Mouse (Mus musculus): ENCODE measurements around the gene Zfp933. TPM values are rescaled to one million over a fixed set of nuclear protein-coding genes. Genes with fewer than 3 reads are reported as not detected.
A peak's percentile ranks its signal among the peaks of the same experiment; 100 is the strongest.
"Not testable (repeated sequence)": the region's sequence is repeated elsewhere in the genome, so short reads cannot be mapped to it uniquely, and the experiment has no call there.

Zfp933 gene
- polyA plus RNA-seq, 1 experiment from 2014 or later: 1.5 TPM

DNA sequence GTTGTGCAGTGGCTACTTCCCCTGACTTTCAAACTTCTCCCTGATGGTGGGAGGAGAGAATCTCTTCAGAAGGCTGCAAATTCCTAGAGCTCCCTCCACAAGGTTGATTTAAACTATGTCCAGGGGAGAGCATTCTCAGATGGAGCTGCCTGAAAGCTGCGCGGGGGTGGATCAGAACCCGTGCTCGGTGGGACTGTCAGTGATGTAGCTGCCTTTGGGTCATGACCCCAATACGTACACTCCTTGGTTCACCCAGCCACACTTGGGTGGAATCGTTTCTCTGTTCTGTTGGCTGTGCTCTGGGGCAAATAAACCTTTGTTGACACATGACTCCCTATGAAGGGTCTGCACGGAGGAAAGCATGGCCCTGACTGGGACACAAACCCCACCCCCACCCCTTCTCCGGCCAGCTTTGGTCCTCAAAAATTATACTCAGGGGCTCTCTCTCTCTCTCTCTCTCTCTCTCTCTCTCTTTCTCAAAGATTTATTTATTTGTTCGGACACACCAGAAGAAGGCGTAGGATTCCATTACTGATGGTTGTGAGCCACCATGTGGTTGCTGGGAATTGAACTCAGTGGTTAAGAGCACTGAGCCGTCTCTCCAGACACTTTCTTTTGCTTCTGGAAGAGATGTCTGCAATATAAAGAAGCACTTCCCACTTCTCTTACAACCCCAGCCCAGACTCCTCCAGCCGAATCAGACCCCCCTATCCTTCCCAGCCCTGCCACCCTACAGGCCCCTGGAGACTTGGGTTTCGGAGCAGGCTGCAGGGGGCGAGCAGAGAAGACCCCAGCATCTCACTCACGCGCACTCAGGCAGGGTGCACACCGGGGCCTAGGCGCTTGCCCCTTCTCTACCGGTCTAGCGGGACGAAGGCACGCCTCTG, 19.6 kb upstream of the Zfp933 start:
- no peaks in the 10 kb centered on the region for H3K27me3 ChIP-seq (ENCODE audit: control insufficient read depth, insufficient read depth, low read depth, low read length)
- H3K9ac ChIP-seq (ENCODE audit: low read depth, low read length): peak overlapping the region; percentile 92
- H3K4me2 ChIP-seq (ENCODE audit: low read depth, low read length): peak overlapping the region; percentile 83
- peak overlapping the region; percentile 100 for H3K4me3 ChIP-seq (ENCODE audit: low read depth, low read length)
- H3K9me3 ChIP-seq (replicated peaks; ENCODE audit: control insufficient read depth, low read length): no peaks in the 10 kb centered on the region
- WGBS (ENCODE audit: insufficient replicate concordance): 6% methylated on average over 22 of the region's 22 CpGs
- peaks cover 25% of the 10 kb centered on the region for H3K4me1 ChIP-seq (ENCODE audit: control insufficient read depth, low read depth, low read length)
- H3K36me3 ChIP-seq (ENCODE audit: control insufficient read depth, insufficient read depth): peaks cover 21% of the 10 kb centered on the region
- no peak for ATAC-seq (ENCODE audit: low read depth)
- peak overlapping the region; percentile 88 for H3K27ac ChIP-seq (ENCODE audit: low read length)

DNA sequence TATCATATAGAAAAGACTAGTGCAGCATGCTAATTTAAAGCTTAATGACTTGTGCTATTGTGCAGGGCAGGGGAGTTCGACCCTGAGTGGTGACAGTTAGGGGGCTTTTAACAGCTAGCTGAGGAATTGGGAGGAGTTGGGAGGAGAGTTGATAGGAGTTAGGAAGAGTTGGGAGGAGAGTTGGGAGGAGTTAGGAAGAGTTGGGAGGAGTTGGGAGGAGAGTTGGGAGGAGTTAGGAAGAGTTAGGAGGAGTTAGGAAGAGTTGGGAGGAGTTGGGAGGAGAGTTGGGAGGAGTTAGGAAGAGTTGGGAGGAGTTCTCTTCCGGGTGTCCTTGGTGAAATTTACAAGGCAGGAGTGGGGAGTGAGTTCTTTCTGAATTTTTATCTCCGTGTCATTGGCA, 18.6 kb upstream of the Zfp933 start:
- not testable (repeated sequence) for H3K9ac ChIP-seq (ENCODE audit: low read depth, low read length); H3K27ac ChIP-seq (ENCODE audit: low read length); ATAC-seq (ENCODE audit: low read depth); H3K4me3 ChIP-seq (ENCODE audit: low read depth, low read length); H3K27me3 ChIP-seq (ENCODE audit: control insufficient read depth, insufficient read depth, low read depth, low read length); H3K4me2 ChIP-seq (ENCODE audit: low read depth, low read length); H3K9me3 ChIP-seq (replicated peaks; ENCODE audit: control insufficient read depth, low read length)
- 50% methylated on average over 3 of the region's 3 CpGs for WGBS (ENCODE audit: insufficient replicate concordance)
- Histone ChIP-seq H3K4me1 (ENCODE audit: control insufficient read depth, low read depth, low read length) (peaks cover 25% of the 10 kb centered on the region), H3K36me3 (ENCODE audit: control insufficient read depth, insufficient read depth) (peaks cover 27% of the 10 kb centered on the region)

DNA sequence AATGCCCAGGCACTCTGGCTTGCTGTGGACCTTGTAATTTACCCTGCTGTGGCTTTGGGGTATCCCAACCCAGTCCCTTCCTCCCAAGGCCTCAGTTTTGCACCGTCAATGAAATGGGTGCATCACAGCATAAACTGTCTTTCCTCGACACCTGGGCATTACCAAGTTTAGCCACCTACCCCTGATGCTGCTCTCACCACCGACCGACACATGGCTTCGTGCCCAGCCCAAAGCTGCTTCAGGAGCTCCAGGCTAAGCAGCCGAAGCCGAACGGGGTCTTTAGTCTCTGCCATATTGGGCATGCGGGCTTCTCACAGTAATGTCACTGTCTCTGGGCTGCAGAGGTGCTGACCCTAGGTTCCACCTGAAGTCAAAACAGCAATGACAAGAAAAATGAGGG, 17.9 kb upstream of the Zfp933 start:
- peaks cover 25% of the 10 kb centered on the region for H3K4me1 ChIP-seq (ENCODE audit: control insufficient read depth, low read depth, low read length)
- H3K9ac ChIP-seq (ENCODE audit: low read depth, low read length): no peak overlapping the region
- no peak overlapping the region for H3K27ac ChIP-seq (ENCODE audit: low read length)
- no peak overlapping the region for H3K4me3 ChIP-seq (ENCODE audit: low read depth, low read length)
- peaks cover 28% of the 10 kb centered on the region for H3K36me3 ChIP-seq (ENCODE audit: control insufficient read depth, insufficient read depth)
- WGBS (ENCODE audit: insufficient replicate concordance): 86% methylated on average over 9 of the region's 9 CpGs
- H3K27me3 ChIP-seq (ENCODE audit: control insufficient read depth, insufficient read depth, low read depth, low read length): no peaks in the 10 kb centered on the region
- no peaks in the 10 kb centered on the region for H3K9me3 ChIP-seq (replicated peaks; ENCODE audit: control insufficient read depth, low read length)
- no peak for ATAC-seq (ENCODE audit: low read depth)
- H3K4me2 ChIP-seq (ENCODE audit: low read depth, low read length): no peak overlapping the region

DNA sequence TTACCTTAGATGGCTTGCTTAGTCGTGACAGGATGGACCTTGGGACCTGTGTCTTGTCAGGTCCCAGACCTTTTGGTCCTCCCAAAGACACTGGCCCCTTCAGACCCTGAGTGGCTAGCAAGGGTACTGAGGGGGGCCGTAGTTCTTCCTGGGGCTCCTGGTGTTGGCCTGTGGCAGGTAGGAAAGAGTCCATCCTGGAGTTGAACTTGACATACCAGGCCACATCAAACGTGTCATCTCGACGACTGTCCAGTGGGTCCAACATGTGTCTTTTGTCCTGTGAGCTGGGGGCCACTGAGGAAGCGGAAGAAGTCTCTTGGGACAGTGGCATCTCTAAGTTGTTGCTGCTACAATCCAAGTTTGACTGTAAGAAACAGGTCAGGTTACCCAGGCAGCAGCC, 17.5 kb upstream of the Zfp933 start:
- Histone ChIP-seq H3K9ac (ENCODE audit: low read depth, low read length) (no peak overlapping the region), H3K27me3 (ENCODE audit: control insufficient read depth, insufficient read depth, low read depth, low read length) (no peaks in the 10 kb centered on the region), H3K9me3 (replicated peaks; ENCODE audit: control insufficient read depth, low read length) (no peaks in the 10 kb centered on the region), H3K4me2 (ENCODE audit: low read depth, low read length) (no peak overlapping the region), H3K4me1 (ENCODE audit: control insufficient read depth, low read depth, low read length) (peaks cover 25% of the 10 kb centered on the region), H3K4me3 (ENCODE audit: low read depth, low read length) (no peak overlapping the region), H3K27ac (ENCODE audit: low read length) (no peak overlapping the region), H3K36me3 (ENCODE audit: control insufficient read depth, insufficient read depth) (peaks cover 26% of the 10 kb centered on the region)
- no peak for ATAC-seq (ENCODE audit: low read depth)
- 91% methylated on average over 6 of the region's 6 CpGs for WGBS (ENCODE audit: insufficient replicate concordance)

DNA sequence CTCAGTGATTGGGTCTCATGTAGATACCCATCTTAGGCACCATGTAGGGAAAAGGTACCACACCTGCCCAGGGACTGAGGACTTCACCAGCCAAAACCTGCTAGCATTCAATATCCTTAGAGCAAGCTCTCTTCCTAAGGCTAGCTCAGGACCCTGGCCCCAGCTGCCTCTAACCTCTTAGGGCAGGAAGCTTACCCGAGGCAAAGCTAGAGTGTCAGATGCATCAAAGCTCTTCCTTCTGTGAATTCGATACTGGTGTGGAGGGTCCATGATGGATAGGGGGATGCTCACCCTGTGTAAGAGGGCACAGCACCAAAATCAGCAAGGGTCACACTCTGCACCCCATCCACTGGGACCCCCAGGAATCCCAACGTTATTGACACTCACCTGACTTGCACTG, 13.9 kb upstream of the Zfp933 start:
- H3K36me3 ChIP-seq (ENCODE audit: control insufficient read depth, insufficient read depth): peaks cover 26% of the 10 kb centered on the region
- 86% methylated on average over 3 of the region's 3 CpGs for WGBS (ENCODE audit: insufficient replicate concordance)
- H3K27me3 ChIP-seq (ENCODE audit: control insufficient read depth, insufficient read depth, low read depth, low read length): no peaks in the 10 kb centered on the region

DNA sequence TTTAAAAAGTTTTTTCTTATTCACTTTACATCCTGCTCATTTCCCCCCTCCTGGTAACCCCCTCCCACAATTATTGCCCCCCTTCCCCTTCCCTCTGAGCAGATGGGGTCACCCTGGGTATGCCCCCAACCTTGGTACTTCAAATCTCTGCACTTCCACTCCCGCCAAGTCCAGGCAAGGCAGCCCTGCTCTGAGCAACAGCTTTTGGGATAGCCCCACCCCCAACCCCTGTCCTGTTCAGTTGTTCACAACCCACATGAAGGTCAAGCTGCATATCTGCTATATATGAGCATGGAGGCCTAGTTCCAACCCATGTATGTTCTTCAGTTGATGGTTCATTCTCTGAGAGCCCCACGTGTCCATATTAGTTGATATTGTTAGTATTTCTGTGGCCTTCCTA, 2.6 kb upstream of the Zfp933 start:
- Histone ChIP-seq H3K4me2 (ENCODE audit: low read depth, low read length) (no peak overlapping the region), H3K27ac (ENCODE audit: low read length) (no peak overlapping the region), H3K27me3 (ENCODE audit: control insufficient read depth, insufficient read depth, low read depth, low read length) (no peaks in the 10 kb centered on the region), H3K9ac (ENCODE audit: low read depth, low read length) (no peak overlapping the region), H3K4me3 (ENCODE audit: low read depth, low read length) (no peak overlapping the region), H3K36me3 (ENCODE audit: control insufficient read depth, insufficient read depth) (no peaks in the 10 kb centered on the region), H3K4me1 (ENCODE audit: control insufficient read depth, low read depth, low read length) (peaks cover 5% of the 10 kb centered on the region), H3K9me3 (replicated peaks; ENCODE audit: control insufficient read depth, low read length) (no peaks in the 10 kb centered on the region)
- ATAC-seq (ENCODE audit: low read depth): no peak
- WGBS (ENCODE audit: insufficient replicate concordance): 63% methylated on average over 2 of the region's 2 CpGs

More for the DNA sequence above, 13.9 kb upstream of the Zfp933 start:
- Histone ChIP-seq H3K9me3 (replicated peaks; ENCODE audit: control insufficient read depth, low read length) (no peaks in the 10 kb centered on the region), H3K9ac (ENCODE audit: low read depth, low read length) (no peak overlapping the region), H3K4me2 (ENCODE audit: low read depth, low read length) (no peak overlapping the region), H3K27ac (ENCODE audit: low read length) (no peak overlapping the region), H3K4me3 (ENCODE audit: low read depth, low read length) (no peak overlapping the region), H3K4me1 (ENCODE audit: control insufficient read depth, low read depth, low read length) (peaks cover 4% of the 10 kb centered on the region)
- ATAC-seq (ENCODE audit: low read depth): no peak

DNA sequence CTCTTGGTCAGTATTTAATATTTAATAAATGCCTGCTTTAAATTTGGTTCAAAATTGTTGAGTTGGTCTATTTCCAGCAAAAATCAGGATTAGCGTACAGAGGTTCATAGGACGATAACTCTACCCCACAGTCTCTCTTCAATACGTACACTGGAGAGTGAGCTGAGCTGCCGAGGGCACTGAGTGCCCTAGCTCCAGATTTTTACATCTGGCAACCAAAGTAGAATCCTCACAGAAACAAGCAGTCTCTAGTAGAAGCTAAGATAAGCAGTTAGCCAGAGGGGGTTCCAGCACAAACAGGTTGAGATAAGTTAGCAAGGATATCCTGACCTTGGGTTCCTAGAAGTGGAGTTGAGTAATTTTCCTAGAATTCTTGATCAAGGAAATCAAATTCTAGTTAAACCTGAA, 422 bp upstream of the Zfp933 start:
- Histone ChIP-seq H3K36me3 (ENCODE audit: control insufficient read depth, insufficient read depth) (no peaks in the 10 kb centered on the region), H3K4me3 (ENCODE audit: low read depth, low read length) (peak overlapping the region; percentile 66), H3K27ac (ENCODE audit: low read length) (peak overlapping the region; percentile 45; the same call in 1 of the 2 replicates), H3K9me3 (replicated peaks; ENCODE audit: control insufficient read depth, low read length) (no peaks in the 10 kb centered on the region), H3K4me2 (ENCODE audit: low read depth, low read length) (peak overlapping the region; percentile 83), H3K9ac (ENCODE audit: low read depth, low read length) (peak overlapping the region; percentile 58), H3K27me3 (ENCODE audit: control insufficient read depth, insufficient read depth, low read depth, low read length) (no peaks in the 10 kb centered on the region), H3K4me1 (ENCODE audit: control insufficient read depth, low read depth, low read length) (peaks cover 5% of the 10 kb centered on the region)
- peak; percentile 51 for ATAC-seq (ENCODE audit: low read depth)
- 4% methylated on average over 4 of the region's 4 CpGs for WGBS (ENCODE audit: insufficient replicate concordance)

DNA sequence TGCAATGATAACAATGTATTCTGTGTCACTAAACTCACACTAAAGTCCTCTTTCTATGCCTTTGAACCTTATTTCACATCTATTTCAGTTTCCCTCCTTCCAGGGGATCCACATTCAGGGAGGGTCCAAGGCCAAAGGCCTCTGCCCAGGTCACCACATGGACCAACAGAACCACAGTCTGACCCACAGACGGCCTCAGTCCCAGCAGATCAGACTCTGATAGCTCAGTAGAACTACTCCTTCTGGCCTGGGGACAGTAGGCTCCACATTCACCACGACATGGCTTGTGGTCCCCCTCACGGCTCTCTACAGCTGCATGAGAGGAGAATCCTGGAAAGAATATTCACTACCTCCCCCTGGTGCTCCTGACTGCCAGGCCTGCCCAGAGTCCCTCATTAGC, 5.3 kb downstream of the Zfp933 start:
- no peak for ATAC-seq (ENCODE audit: low read depth)

DNA sequence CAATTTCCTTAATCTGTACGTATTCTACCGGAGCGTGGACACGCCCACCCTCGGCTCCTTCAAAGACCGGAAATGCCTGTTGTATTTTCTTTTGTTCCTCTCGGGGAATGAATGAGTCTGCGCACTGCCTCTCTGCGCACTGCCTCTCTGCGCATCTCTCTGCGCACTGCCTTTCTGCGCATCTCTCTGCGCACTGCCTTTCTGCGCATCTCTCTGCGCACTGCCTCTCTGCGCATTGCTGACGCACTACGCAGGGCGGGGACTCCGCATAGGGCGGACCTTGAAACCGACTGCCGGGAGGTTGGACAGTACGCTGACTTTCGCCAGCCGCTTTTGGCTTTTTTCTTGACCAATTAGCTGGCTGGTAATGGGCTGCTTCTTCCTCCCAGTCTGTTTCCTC, 8.9 kb downstream of the Zfp933 start:
- not testable (repeated sequence) for H3K36me3 ChIP-seq (ENCODE audit: control insufficient read depth, insufficient read depth); ATAC-seq (ENCODE audit: low read depth); H3K9ac ChIP-seq (ENCODE audit: low read depth, low read length); H3K9me3 ChIP-seq (replicated peaks; ENCODE audit: control insufficient read depth, low read length); H3K4me3 ChIP-seq (ENCODE audit: low read depth, low read length); H3K27me3 ChIP-seq (ENCODE audit: control insufficient read depth, insufficient read depth, low read depth, low read length); H3K4me1 ChIP-seq (ENCODE audit: control insufficient read depth, low read depth, low read length); H3K4me2 ChIP-seq (ENCODE audit: low read depth, low read length); H3K27ac ChIP-seq (ENCODE audit: low read length)
- 86% methylated on average over 13 of the region's 26 CpGs for WGBS (ENCODE audit: insufficient replicate concordance)

More for the DNA sequence above, 5.3 kb downstream of the Zfp933 start:
- Histone ChIP-seq H3K9me3 (replicated peaks; ENCODE audit: control insufficient read depth, low read length) (no peaks in the 10 kb centered on the region; the same call in 1 of the 2 replicates), H3K4me1 (ENCODE audit: control insufficient read depth, low read depth, low read length) (no peaks in the 10 kb centered on the region; the same call in 1 of the 2 replicates), H3K4me2 (ENCODE audit: low read depth, low read length) (no peak overlapping the region), H3K4me3 (ENCODE audit: low read depth, low read length) (no peak overlapping the region), H3K36me3 (ENCODE audit: control insufficient read depth, insufficient read depth) (peaks cover 3% of the 10 kb centered on the region; the same call in 1 of the 2 replicates), H3K27ac (ENCODE audit: low read length) (no peak overlapping the region), H3K27me3 (ENCODE audit: control insufficient read depth, insufficient read depth, low read depth, low read length) (no peaks in the 10 kb centered on the region), H3K9ac (ENCODE audit: low read depth, low read length) (no peak overlapping the region)
- WGBS (ENCODE audit: insufficient replicate concordance): 69% methylated on average over 3 of the region's 3 CpGs

Measured in liver, embryonic 16.5 days (tissue).